Mouse (Mus musculus) limb, embryonic 14.5 days (tissue): ENCODE data around the gene Padi3. TPM values are rescaled to one million over a fixed set of nuclear protein-coding genes. Genes with fewer than 3 reads are reported as not detected.

Source experiments
- ATAC-seq: fragments of 200-750 bp; cut with Nextera tagmentation; 2 replicates; pipeline ENCODE4 v1.8.0; 2017; ENCODE audit warnings: low read depth, moderate number of reproducible peaks, moderate TSS enrichment; ENCODE audit not compliant: low FRiP score
- DNase-seq: peaks from one replicate; pipeline ENCODE4 v3.0.0-alpha.2; 2015; ENCODE audit warnings: low spot score
- H3K27ac ChIP-seq: fragments of 300-500 bp; sonication (generic); replicated peaks from 2 replicates; pipeline ENCODE4 v1.5.1; 2014; ENCODE audit warnings: low read depth, mild to moderate bottlenecking, low read length, moderate library complexity, mixed read lengths
- H3K27me3 ChIP-seq: fragments of 300-500 bp; sonication (generic); 2 replicates; pipeline ENCODE4 v1.6.1; 2014; ENCODE audit warnings: low read length, mixed read lengths; ENCODE audit not compliant: control insufficient read depth, insufficient read depth
- H3K36me3 ChIP-seq: fragments of 300-500 bp; sonication (generic); 2 replicates; pipeline ENCODE4 v1.6.1; 2014; ENCODE audit warnings: mild to moderate bottlenecking, low read length, moderate library complexity, mixed read lengths; ENCODE audit not compliant: control insufficient read depth, insufficient read depth
- H3K4me1 ChIP-seq: fragments of 300-500 bp; sonication (generic); 2 replicates; pipeline ENCODE4 v1.6.1; 2014; ENCODE audit warnings: antibody characterized with exemption, low read length, mixed read lengths; ENCODE audit not compliant: control insufficient read depth, insufficient read depth
- H3K4me2 ChIP-seq: fragments of 300-500 bp; sonication (generic); replicated peaks from 2 replicates; pipeline ENCODE4 v1.6.1; 2014; ENCODE audit warnings: low read depth, mild to moderate bottlenecking, low read length, moderate library complexity; ENCODE audit not compliant: severe bottlenecking
- H3K4me3 ChIP-seq: fragments of 300-500 bp; sonication (generic); replicated peaks from 2 replicates; pipeline ENCODE4 v1.5.1; 2014; ENCODE audit warnings: low read length
- H3K9ac ChIP-seq: fragments of 300-500 bp; sonication (generic); 2 replicates; pipeline ENCODE4 v1.6.1; 2014; ENCODE audit warnings: mild to moderate bottlenecking, low read depth, low read length, moderate library complexity; ENCODE audit not compliant: severe bottlenecking
- H3K9me3 ChIP-seq: fragments of 300-500 bp; sonication (generic); 2 replicates; pipeline ENCODE4 v1.6.1; 2016; ENCODE audit warnings: low read length; ENCODE audit not compliant: control insufficient read depth
- POLR2A ChIP-seq: fragments of 200-500 bp; IDR thresholded peaks from 2 replicates; pipeline ENCODE4 v1.8.0; 2012; ENCODE audit warnings: inconsistent platforms, mild to moderate bottlenecking, moderate library complexity, borderline replicate concordance; ENCODE audit not compliant: insufficient read depth, insufficient read length; ENCODE audit errors: extremely low read depth
- WGBS: fragments of 180-500 bp; shearing (Covaris S2); extraction: QIAGEN DNeasy Blood & Tissue Kit; methylation state at CpG from one replicate; pipeline ENCODE4 v1.1.7; 2014; 5-methylcytosine and 5-hydroxymethylcytosine counted together
- polyA plus RNA-seq, 2 experiments: library from polyadenylated mRNA; depleted of rRNA in 1 of 2; stranded (reverse) in 1 of 2; unstranded in 1 of 2; fragments of >200 nt; fragmentation: Nextera tagmentation in 1 of 2; extraction: Ambion mirVana in 1 of 2; gene quantifications; 2 replicates each; pipeline versions ENCODE4 v1.2.1 to v1.2.3; 2012 to 2014

Padi3 gene
- polyA plus RNA-seq, 2 experiments = 0.08 to 0.30 TPM

- no peak for TF ChIP-seq POLR2A
- H3K27ac ChIP-seq = no peak overlapping the region
- WGBS = 75% methylated on average over 14 of the region's 14 CpGs
- DNase-seq (no peak), ATAC-seq (no peak)
- H3K27me3 ChIP-seq = no peaks in the 10 kb centered on the region
- H3K9ac ChIP-seq = no peak overlapping the region
- no peak overlapping the region for H3K4me3 ChIP-seq
- H3K36me3 ChIP-seq = no peaks in the 10 kb centered on the region
- no peaks in the 10 kb centered on the region for H3K4me1 ChIP-seq
- H3K9me3 ChIP-seq = no peaks in the 10 kb centered on the region
- H3K4me2 ChIP-seq = no peak overlapping the region
These were observed 29.9 kb downstream of the Padi3 start for GRCm38 (mm10) chr4:140780507-140780906.

DNA sequence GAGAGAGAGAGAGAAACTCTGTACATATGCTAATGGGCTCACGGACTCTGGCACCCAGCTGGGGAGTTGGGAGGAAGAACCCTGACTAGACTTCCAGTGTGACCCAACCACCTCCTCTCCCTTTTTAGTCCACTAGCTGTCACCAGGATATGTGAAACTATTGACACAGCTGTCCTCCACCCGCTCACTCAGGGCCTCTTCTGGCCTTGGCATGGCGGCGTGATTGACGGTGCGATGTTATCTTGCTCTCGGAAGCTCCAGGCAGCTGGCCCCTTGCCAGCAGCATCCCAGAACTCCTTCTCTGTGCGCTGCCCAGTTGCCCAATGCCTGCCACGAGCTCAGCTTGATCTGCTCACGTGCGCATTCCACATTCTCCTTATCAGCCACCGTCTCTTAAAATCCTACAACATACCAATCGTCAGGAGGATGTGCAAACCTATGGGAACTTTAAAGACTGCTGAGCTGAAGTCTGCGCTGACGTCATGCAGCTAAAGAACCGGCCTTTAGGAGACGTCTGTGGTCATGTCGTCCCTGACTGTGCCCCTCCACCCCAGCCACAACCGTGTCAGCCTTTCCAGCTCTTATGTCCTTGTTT, 30.5 kb downstream of the Padi3 start:
- Histone ChIP-seq H3K4me1 (no peaks in the 10 kb centered on the region), H3K4me2 (no peak overlapping the region)
- WGBS = 60% methylated on average over 19 of the region's 19 CpGs

DNA sequence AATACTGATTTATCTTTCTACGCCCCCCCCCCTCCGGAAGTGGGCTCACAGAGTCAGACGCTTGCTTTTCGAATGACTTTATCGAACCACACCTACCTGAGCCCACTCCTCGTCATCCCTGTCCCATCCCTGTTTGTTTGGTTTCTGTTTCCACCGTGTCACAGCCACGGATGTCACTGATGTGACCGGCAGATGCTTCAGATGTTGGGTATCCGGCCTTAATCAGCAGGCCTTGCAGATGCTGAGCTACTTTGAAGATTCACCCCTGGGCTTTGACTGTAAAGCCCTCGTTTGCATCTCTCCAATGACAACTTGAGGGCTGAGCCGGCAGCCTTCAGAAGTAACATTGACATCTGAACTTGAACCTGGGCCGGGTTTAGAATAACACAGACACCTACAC, 33.8 kb downstream of the Padi3 start:
- no peak for DNase-seq
- ATAC-seq = no peak

More for the DNA sequence above, 30.5 kb downstream of the Padi3 start:
- DNase-seq = peak; percentile 17
- no peak overlapping the region for H3K4me3 ChIP-seq
- H3K9me3 ChIP-seq = no peaks in the 10 kb centered on the region
- no peaks in the 10 kb centered on the region for H3K27me3 ChIP-seq
- no peak for TF ChIP-seq POLR2A
- no peak overlapping the region for H3K27ac ChIP-seq
- H3K36me3 ChIP-seq = no peaks in the 10 kb centered on the region
- ATAC-seq = peak; percentile 44; the same call in 1 of the 2 replicates
- no peak overlapping the region for H3K9ac ChIP-seq

GRCm38 (mm10) chr4:140775876-140776275, 34.6 kb downstream of the Padi3 start:
- TF ChIP-seq POLR2A = no peak
- Histone ChIP-seq H3K4me1 (no peaks in the 10 kb centered on the region), H3K36me3 (no peaks in the 10 kb centered on the region), H3K27me3 (no peaks in the 10 kb centered on the region), H3K4me3 (no peak overlapping the region), H3K27ac (no peak overlapping the region), H3K9ac (no peak overlapping the region), H3K9me3 (no peaks in the 10 kb centered on the region), H3K4me2 (no peak overlapping the region)
- DNase-seq = no peak
- 84% methylated on average over 10 of the region's 10 CpGs for WGBS
- no peak for ATAC-seq

More for the DNA sequence above, 33.8 kb downstream of the Padi3 start:
- Histone ChIP-seq H3K9me3 (no peaks in the 10 kb centered on the region), H3K36me3 (no peaks in the 10 kb centered on the region), H3K4me1 (no peaks in the 10 kb centered on the region), H3K9ac (no peak overlapping the region), H3K27ac (no peak overlapping the region), H3K27me3 (no peaks in the 10 kb centered on the region), H3K4me3 (no peak overlapping the region), H3K4me2 (no peak overlapping the region)
- 67% methylated on average over 13 of the region's 13 CpGs for WGBS
- TF ChIP-seq POLR2A = no peak

GRCm38 (mm10) chr4:140774893-140775292, 35.6 kb downstream of the Padi3 start:
- no peaks in the 10 kb centered on the region for H3K36me3 ChIP-seq
- no peaks in the 10 kb centered on the region for H3K4me1 ChIP-seq
- no peaks in the 10 kb centered on the region for H3K27me3 ChIP-seq
- no peaks in the 10 kb centered on the region for H3K9me3 ChIP-seq
- no peak overlapping the region for H3K4me2 ChIP-seq
- no peak overlapping the region for H3K9ac ChIP-seq
- ATAC-seq = no peak
- TF ChIP-seq POLR2A = no peak
- H3K4me3 ChIP-seq = no peak overlapping the region
- no peak for DNase-seq
- whole genome bisulfite sequencing = 69% methylated on average over 9 of the region's 9 CpGs
- H3K27ac ChIP-seq = no peak overlapping the region
